Mouse (Mus musculus) kidney, adult 10 weeks (tissue): ENCODE measurements around the gene Ccdc85a. TPM values are rescaled to one million over a fixed set of nuclear protein-coding genes. Genes with fewer than 3 reads are reported as not detected.

ENCODE experiments used
- polyA plus RNA-seq: library from polyadenylated mRNA; stranded (reverse); fragments of 350-450 nt; fragmentation: Illumina TruSeq; extraction: RNeasy Lipid Tissue Mini Kit (QIAGEN cat#74804); gene quantifications from one replicate; pipeline ENCODE4 v1.2.3, GENCODE M21; 2014; ENCODE audit warnings: low read depth, low replicate concordance

Gene Ccdc85a
- polyA plus RNA-seq, result 2.4 TPM

DNA sequence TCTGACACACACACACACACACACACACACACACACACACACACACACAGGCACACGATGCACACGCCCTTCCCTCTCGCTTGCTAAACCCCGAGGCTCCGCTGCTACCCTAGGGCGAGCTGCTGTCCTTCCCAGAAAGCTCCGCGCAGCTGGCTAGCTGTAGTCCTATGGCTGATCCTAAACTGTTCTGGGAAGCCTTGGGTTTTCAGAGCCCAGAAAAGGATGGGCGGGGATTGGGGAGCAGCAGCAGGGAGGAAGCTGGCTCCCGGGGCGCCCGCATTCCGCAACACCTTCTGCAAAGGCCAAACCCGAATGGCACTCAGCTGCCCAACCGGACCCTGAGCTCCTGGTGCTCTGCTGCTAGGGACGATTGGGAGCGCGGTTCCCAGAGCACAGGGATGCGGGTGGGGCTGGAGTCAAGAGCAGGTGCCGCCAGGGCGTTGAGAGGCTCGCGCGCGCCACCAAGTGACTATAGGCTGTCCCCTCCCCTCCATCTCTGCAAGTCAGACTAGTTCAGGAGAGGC is at the start of gene Ccdc85a:
Gene Ccdc85a, minus strand, starts transcription at position 414 of the 524 bp plus-strand sequence.

DNA sequence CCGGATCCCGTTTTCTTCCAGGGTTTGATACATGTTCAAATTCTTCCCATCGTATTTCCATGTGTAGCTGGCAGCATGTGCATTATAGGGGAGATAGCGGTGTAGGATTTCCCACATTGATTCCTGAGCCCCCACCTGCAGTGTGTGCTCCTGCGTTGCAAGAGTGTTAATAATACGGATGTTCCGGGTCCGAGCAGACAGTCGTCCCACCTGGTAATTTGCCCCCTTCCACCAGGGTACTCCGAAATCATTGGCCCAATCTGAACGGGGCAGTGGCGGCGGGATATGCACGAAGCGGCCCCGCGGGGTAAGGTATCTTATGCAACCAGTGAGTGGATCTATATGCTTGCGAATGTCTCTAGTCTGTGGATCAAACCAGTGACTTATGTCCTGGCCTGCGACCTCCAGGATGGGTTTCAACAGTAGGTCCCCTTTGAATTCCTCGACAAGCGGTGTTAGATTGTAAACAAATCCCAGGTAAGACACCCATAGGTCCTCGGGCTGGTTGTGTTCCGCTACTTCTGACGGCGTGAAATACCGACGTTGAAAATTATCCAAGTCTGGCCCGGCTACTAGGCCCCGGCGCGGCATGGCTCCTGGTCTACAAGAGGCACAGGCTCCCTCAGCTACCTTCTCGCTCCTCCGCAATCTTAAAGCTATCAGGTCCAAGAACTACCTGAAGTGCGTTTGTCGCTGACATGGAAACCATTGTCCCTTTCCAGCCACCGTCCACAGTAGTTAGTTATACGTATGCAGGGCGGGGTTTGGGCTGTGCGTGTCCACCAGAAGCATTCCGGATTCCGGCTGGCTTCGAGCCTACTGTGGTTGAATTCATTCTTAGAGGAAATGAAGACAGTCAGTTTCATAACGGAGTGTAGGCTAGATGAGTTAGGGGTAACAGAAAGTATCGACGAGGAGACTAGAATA is 244.6 kb downstream of the Ccdc85a start, which contains the start of gene Gm6685:
Gene Gm6685, minus strand, starts transcription at position 644 of the 927 bp plus-strand sequence.

Other genes starting within 250 kb of the Ccdc85a start
- not detected for gene Gm6685, start 244.5 kb downstream of the Ccdc85a start, polyA plus RNA-seq